Mouse (Mus musculus): ENCODE results near the gene Scarf1. TPM values are rescaled to one million over a fixed set of nuclear protein-coding genes. Genes with fewer than 3 reads are reported as not detected.

Gene Scarf1
- polyA plus RNA-seq, 1 experiment from 2014 or later, result 0.17 TPM

GRCm38 (mm10) chr11:75535106-75535795 is 21.9 kb downstream of the Scarf1 start:
- in situ Hi-C loops (cut with MboI; ENCODE audit: low pct_unique_long_range_greater_than_20kb), result no loop called here
- CTCF ChIA-PET, result no interaction called here
- DNase-seq (ENCODE audit: low read depth, low spot score) (no peak), ATAC-seq (no peak)
- no peaks in the 10 kb centered on the region for H3K27me3 ChIP-seq
- TF ChIP-seq CTCF (IDR thresholded peaks at IDR 0.05), result no peak
- POLR2A ChIA-PET, result interaction anchor here (0.9 kb wide), 1 partner anchor 23 kb away, joined by 3 read pairs; no protein-coding TSS in a partner anchor

- in situ Hi-C loops (cut with MboI; ENCODE audit: low pct_unique_long_range_greater_than_20kb), result no loop called here
- H3K27me3 ChIP-seq, result no peaks in the 10 kb centered on the region
- CTCF ChIA-PET, result no interaction called here
- no peak for TF ChIP-seq CTCF (IDR thresholded peaks at IDR 0.05)
- DNase-seq (ENCODE audit: low read depth, low spot score) (no peak), ATAC-seq (no peak)
- POLR2A ChIA-PET, result interaction anchor here (0.9 kb wide), 1 partner anchor 22 kb away, joined by 3 read pairs; no protein-coding TSS in a partner anchor
These were observed 23.1 kb downstream of the Scarf1 start for GRCm38 (mm10) chr11:75536255-75537024.

- DNase-seq (ENCODE audit: low read depth, low spot score) (no peak), ATAC-seq (no peak)
- ChIA-PET CTCF (no interaction called here), POLR2A (no interaction called here)
- no peaks in the 10 kb centered on the region for H3K27me3 ChIP-seq
- in situ Hi-C loops (cut with MboI; ENCODE audit: low pct_unique_long_range_greater_than_20kb), result no loop called here
- no peak for TF ChIP-seq CTCF (IDR thresholded peaks at IDR 0.05)
These were observed 23.7 kb downstream of the Scarf1 start for GRCm38 (mm10) chr11:75537025-75537414.

GRCm38 (mm10) chr11:75537491-75538183 is 24.3 kb downstream of the Scarf1 start:
- no peak for TF ChIP-seq CTCF (IDR thresholded peaks at IDR 0.05)
- POLR2A ChIA-PET, result no interaction called here
- ATAC-seq (no peak), DNase-seq (ENCODE audit: low read depth, low spot score) (no peak)
- H3K27me3 ChIP-seq, result no peaks in the 10 kb centered on the region
- CTCF ChIA-PET, result no interaction called here
- in situ Hi-C loops (cut with MboI; ENCODE audit: low pct_unique_long_range_greater_than_20kb), result no loop called here

- POLR2A ChIA-PET, result no interaction called here
- TF ChIP-seq CTCF (IDR thresholded peaks at IDR 0.05), result no peak
- CTCF ChIA-PET, result no interaction called here
- H3K27me3 ChIP-seq, result no peaks in the 10 kb centered on the region
- DNase-seq (ENCODE audit: low read depth, low spot score), result no peak
- in situ Hi-C loops (cut with MboI; ENCODE audit: low pct_unique_long_range_greater_than_20kb), result no loop called here
- no peak for ATAC-seq
These were observed 25.0 kb downstream of the Scarf1 start for GRCm38 (mm10) chr11:75538184-75538969.

DNA sequence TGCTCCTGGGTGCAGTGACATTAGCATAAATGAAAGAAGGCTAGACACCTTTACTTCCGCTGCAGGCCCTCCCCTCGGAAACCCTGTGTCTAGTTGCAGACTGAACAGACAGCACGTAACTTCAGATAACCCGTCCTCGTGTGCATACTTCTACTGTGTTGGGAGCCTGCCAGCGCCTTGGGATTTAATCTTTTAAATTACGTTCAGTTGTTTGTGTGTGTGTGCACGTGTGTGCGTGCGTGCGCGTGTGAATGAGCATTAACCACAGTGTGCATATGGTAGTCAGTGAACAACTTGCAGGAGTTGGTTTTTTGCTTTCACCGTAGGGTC is 25.6 kb downstream of the Scarf1 start:
- no peaks in the 10 kb centered on the region for H3K27me3 ChIP-seq
- ATAC-seq (no peak), DNase-seq (ENCODE audit: low read depth, low spot score) (no peak)
- ChIA-PET CTCF (no interaction called here), POLR2A (no interaction called here)
- in situ Hi-C loops (cut with MboI; ENCODE audit: low pct_unique_long_range_greater_than_20kb), result no loop called here
- TF ChIP-seq CTCF (IDR thresholded peaks at IDR 0.05), result no peak

DNA sequence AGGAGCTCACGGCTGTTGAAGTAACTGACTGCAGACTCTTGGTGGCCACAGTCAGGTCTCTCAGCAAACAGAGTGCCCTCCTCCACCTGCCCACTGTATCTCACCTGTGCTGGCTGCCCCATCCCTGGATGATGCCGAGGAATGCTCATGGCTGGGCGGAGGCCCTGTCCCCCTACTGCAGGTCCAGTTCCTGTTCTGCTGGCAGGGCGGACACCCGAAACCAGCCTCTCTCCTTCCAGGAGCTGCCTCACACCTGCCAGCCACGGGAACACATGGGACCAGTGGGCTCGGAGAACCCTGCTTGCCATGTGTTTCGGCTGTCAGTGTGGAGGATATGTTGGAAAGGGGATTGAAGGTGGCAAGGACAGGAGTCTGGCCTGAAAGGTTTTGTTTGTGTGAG is 26.9 kb downstream of the Scarf1 start:
- CTCF ChIA-PET, result interaction anchor here (1.0 to 1.5 kb wide), 3 partner anchors 10 to 34 kb away, joined by 3 to 4 read pairs (median 3); no protein-coding TSS in a partner anchor
- DNase-seq (ENCODE audit: low read depth, low spot score), result no peak
- no peak for ATAC-seq
- in situ Hi-C loops (cut with MboI; ENCODE audit: low pct_unique_long_range_greater_than_20kb), result no loop called here
- TF ChIP-seq CTCF (IDR thresholded peaks at IDR 0.05), result no peak
- POLR2A ChIA-PET, result interaction anchor here (1.9 kb wide), 1 partner anchor 9 kb away, joined by 5 read pairs; the partner anchor contains the start of gene Slc43a2
- H3K27me3 ChIP-seq, result no peaks in the 10 kb centered on the region

- DNase-seq (ENCODE audit: low read depth, low spot score), result no peak
- ChIA-PET CTCF (interaction anchor here (1.0 to 1.5 kb wide), 4 partner anchors 11 to 33 kb away, joined by 3 to 4 read pairs (median 4); no protein-coding TSS in a partner anchor), POLR2A (interaction anchor here (1.9 kb wide), 1 partner anchor 9 kb away, joined by 5 read pairs; the partner anchor contains the start of gene Slc43a2)
- no peak for TF ChIP-seq CTCF (IDR thresholded peaks at IDR 0.05)
- no peaks in the 10 kb centered on the region for H3K27me3 ChIP-seq
- in situ Hi-C loops (cut with MboI; ENCODE audit: low pct_unique_long_range_greater_than_20kb), result no loop called here
- ATAC-seq, result no peak
These were observed 27.6 kb downstream of the Scarf1 start for GRCm38 (mm10) chr11:75540710-75541581.

DNA sequence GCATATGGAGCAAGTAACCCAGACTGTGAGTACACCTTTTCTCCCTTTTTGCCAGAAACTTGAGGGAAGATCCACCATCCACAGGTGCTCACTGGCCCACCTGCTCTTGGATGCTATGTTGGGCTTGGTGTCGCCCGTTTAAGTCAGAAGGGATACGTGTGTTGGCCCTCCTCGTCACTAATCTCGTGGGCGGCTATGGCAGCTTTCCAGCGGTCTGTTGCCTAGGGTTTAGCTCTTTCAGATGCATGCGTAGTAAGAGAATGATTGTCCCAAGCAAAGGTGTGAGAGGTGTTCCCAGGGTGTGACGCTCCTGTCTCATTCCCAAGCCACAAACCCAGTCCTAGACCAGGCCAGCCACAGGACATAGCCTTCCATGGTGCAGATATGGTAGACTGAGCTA is 31.4 kb downstream of the Scarf1 start:
- ChIA-PET POLR2A (no interaction called here), CTCF (no interaction called here)
- no peak for TF ChIP-seq CTCF (IDR thresholded peaks at IDR 0.05)
- ATAC-seq (no peak), DNase-seq (ENCODE audit: low read depth, low spot score) (no peak)
- no peaks in the 10 kb centered on the region for H3K27me3 ChIP-seq
- in situ Hi-C loops (cut with MboI; ENCODE audit: low pct_unique_long_range_greater_than_20kb), result no loop called here
